Mouse (Mus musculus): ENCODE data around the gene March9.

The March9 gene

DNA sequence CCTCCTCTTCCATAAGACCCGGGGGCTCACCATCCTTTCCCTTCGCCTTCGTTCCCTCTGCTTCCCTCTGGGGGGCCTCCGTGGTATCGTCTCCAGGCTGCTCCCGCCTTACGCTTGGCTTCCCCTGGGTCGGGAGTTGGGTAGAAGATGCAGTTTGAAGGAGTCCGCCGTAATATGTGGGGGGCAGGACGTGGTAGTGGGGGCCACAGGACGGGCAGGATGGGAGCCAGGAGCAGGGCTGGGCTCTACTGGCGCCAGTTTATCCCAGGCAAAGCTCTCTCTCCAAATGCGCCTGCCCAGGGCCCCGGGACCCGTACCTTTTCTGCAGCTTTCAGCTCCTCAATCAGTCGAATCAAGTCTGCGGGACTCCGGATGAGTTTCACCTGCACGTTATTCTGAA is 38.5 kb upstream of the March9 start:
- TF ChIP-seq CTCF (conservative IDR thresholded peaks at IDR 0.05; ENCODE audit: low read length) (peak; percentile 9; the same call in 1 of the 2 replicates), NANOG (IDR thresholded peaks at IDR 0.05; ENCODE audit: borderline replicate concordance, low read length) (no peak)
- peak overlapping the region; percentile 41 for H3K4me3 ChIP-seq (replicated peaks; ENCODE audit: low read length)

DNA sequence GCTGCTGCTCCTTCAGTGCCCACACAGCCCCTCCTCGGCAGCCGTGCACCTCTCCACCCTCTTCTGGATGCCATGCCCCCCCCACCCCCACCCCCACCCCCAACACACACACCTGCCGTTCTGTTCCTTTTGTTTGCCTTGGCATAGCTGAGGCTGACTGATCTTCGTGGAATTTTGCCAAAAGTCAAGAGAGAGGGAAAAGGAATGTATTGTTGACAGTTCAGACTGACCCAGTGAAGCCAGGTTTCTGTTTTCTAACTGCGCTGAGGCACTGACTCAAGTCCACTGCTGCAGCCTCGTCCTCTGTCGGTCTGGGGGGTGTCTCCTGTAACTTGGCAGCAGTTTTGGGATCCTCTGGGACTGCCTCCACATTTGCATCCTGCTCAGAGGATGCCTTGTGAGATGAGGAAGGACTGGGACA is 34.4 kb upstream of the March9 start:
- H3K4me3 ChIP-seq (replicated peaks; ENCODE audit: low read length) = no peak overlapping the region
- H3K4me1 ChIP-seq (replicated peaks; ENCODE audit: low read depth, low read length) = peaks cover 71% of the 10 kb centered on the region
- TF ChIP-seq POU5F1 (IDR thresholded peaks at IDR 0.05; ENCODE audit: borderline replicate concordance, low read length) (no peak), NANOG (IDR thresholded peaks at IDR 0.05; ENCODE audit: borderline replicate concordance, low read length) (no peak), CTCF (conservative IDR thresholded peaks at IDR 0.05; ENCODE audit: low read length) (no peak)
- no peaks in the 10 kb centered on the region for H3K9me3 ChIP-seq (ENCODE audit: low read length)
- peaks cover 45% of the 10 kb centered on the region for H3K36me3 ChIP-seq (ENCODE audit: insufficient read depth, low read length)
- peaks cover 63% of the 10 kb centered on the region for H3K27me3 ChIP-seq (ENCODE audit: insufficient read depth, low read length)

More for the DNA sequence above, 38.5 kb upstream of the March9 start:
- peaks cover 60% of the 10 kb centered on the region for H3K4me1 ChIP-seq (replicated peaks; ENCODE audit: low read depth, low read length)
- peaks cover 23% of the 10 kb centered on the region for H3K27me3 ChIP-seq (ENCODE audit: insufficient read depth, low read length)
- peaks cover 62% of the 10 kb centered on the region for H3K36me3 ChIP-seq (ENCODE audit: insufficient read depth, low read length)
- H3K9me3 ChIP-seq (ENCODE audit: low read length) = no peaks in the 10 kb centered on the region

DNA sequence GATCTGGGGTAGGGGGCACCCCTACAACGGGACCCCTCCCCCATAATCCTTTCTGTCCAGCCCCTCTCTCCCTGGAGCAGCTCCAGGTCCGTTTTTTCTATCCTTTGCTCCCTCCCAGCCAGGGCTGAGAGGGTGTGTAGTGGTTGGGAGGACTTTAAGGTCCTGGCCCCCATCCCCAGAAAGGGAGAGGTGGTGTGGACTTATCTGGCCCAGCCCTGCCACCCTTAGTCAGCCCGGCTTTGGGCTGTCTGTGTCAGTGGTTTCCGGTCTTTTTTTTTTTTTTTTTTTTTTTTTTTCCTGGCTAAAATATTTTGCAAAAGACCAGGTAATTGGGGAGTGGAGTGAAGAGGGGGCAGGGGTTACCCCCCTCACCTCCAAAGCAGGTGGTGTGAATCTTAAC is 32.8 kb upstream of the March9 start:
- TF ChIP-seq NANOG (IDR thresholded peaks at IDR 0.05; ENCODE audit: borderline replicate concordance, low read length) = no peak
- no peak for TF ChIP-seq CTCF (conservative IDR thresholded peaks at IDR 0.05; ENCODE audit: low read length)
- TF ChIP-seq POU5F1 (IDR thresholded peaks at IDR 0.05; ENCODE audit: borderline replicate concordance, low read length) = no peak
- Histone ChIP-seq H3K4me3 (replicated peaks; ENCODE audit: low read length) (no peak overlapping the region), H3K36me3 (ENCODE audit: insufficient read depth, low read length) (peaks cover 28% of the 10 kb centered on the region), H3K9me3 (ENCODE audit: low read length) (no peaks in the 10 kb centered on the region), H3K4me1 (replicated peaks; ENCODE audit: low read depth, low read length) (peaks cover 55% of the 10 kb centered on the region), H3K27me3 (ENCODE audit: insufficient read depth, low read length) (peaks cover 64% of the 10 kb centered on the region)

DNA sequence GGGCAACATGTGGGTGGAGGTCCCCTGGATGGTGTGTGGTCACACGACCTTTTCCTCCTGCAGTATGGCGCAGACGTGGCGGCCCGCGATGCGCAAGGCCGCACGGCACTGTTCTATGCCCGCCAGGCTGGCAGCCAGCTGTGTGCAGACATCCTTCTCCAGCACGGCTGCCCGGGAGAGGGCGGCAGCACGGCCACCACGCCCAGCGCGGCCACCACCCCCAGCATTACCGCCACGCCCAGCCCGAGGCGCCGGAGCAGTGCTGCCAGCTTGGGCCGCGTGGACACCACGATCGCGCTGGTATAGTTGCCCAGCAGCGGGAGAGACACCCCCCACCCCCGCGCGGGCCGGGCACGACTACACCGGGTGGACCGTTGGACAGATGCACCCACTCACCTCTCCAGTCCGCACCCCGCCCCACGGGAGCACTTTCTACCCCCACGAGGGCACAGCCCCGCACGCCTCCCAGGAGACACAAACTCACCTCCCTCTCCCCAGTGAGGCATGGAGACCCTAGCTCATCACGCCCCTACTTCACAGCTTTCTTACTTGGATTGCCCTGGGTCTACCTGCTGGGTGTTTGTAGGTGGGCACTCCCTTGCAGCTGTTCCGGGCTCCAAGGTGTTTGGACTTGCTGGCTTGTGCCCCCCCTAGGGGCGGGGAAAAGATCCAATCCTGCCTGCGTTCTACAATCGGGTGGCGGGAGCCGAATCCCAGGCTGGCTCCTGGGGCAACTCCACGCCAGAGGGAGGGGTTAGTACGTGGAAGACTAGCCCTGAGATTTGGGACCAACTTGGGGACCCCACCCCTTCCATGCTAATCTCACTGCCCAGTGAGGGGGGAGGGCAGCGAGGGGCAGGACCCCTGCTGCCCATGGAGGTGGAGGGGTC is 31.8 kb upstream of the March9 start:
- Histone ChIP-seq H3K36me3 (ENCODE audit: insufficient read depth, low read length) (peaks cover 21% of the 10 kb centered on the region), H3K9me3 (ENCODE audit: low read length) (no peaks in the 10 kb centered on the region), H3K4me1 (replicated peaks; ENCODE audit: low read depth, low read length) (peaks cover 46% of the 10 kb centered on the region), H3K4me3 (replicated peaks; ENCODE audit: low read length) (peak overlapping the region; percentile 72), H3K27me3 (ENCODE audit: insufficient read depth, low read length) (peaks cover 72% of the 10 kb centered on the region)
- no peak for TF ChIP-seq POU5F1 (IDR thresholded peaks at IDR 0.05; ENCODE audit: borderline replicate concordance, low read length)
- TF ChIP-seq NANOG (IDR thresholded peaks at IDR 0.05; ENCODE audit: borderline replicate concordance, low read length) = no peak
- TF ChIP-seq CTCF (conservative IDR thresholded peaks at IDR 0.05; ENCODE audit: low read length) = no peak

DNA sequence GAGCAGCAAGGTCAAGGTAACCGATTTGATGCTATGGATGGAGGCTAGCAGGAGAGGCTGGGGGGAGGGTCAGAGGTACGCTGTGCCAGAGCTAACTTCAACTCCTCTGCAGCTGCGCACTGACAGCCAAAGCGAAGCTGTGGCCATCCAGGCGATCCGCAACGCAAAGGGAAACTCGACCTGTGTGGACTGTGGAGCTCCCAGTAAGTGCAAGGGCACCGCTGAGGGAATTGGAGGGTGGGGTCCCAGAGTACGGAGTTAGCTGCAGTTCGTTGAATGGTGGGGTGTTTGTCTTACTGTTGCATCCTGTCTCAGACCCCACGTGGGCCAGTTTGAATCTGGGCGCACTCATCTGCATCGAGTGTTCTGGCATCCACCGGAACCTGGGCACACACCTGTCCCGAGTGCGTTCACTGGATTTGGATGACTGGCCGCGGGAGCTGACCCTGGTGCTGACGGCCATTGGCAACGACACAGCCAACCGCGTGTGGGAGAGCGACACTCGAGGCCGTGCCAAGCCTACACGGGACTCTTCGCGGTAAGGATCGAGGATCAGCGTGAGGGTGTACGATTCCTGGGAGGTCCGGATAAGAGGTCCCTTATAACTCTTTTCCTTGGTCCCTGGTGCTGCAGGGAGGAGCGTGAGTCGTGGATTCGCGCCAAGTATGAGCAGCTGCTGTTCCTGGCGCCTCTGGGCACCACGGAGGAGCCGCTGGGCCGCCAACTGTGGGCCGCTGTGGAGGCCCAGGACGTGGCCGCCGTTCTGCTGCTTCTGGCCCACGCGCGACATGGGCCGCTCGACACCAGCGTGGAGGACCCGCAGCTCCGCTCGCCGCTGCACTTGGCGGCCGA is 30.8 kb upstream of the March9 start:
- Histone ChIP-seq H3K4me1 (replicated peaks; ENCODE audit: low read depth, low read length) (peaks cover 36% of the 10 kb centered on the region), H3K4me3 (replicated peaks; ENCODE audit: low read length) (peak overlapping the region; percentile 72), H3K27me3 (ENCODE audit: insufficient read depth, low read length) (peaks cover 78% of the 10 kb centered on the region), H3K9me3 (ENCODE audit: low read length) (no peaks in the 10 kb centered on the region), H3K36me3 (ENCODE audit: insufficient read depth, low read length) (peaks cover 12% of the 10 kb centered on the region)
- TF ChIP-seq NANOG (IDR thresholded peaks at IDR 0.05; ENCODE audit: borderline replicate concordance, low read length) = no peak
- no peak for TF ChIP-seq POU5F1 (IDR thresholded peaks at IDR 0.05; ENCODE audit: borderline replicate concordance, low read length)
- TF ChIP-seq CTCF (conservative IDR thresholded peaks at IDR 0.05; ENCODE audit: low read length) = no peak

DNA sequence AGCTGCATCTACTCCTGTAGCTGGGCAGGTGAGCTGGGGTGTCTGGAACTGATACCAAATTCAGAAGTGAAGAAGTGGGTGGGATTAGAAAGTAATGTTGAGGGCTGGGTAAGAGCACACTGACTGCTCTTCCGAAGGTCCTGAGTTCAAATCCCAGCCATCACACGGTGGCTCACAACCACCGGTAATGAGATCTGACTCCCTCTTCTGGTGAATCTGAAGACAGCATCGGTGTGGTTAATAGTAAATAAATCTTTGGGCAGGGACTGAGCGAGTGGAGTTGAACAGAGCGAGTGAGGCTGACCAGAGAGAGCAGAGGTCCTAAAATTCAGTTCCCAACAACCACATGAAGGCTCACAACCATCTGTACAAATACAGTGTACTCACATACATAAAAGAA is 25.6 kb upstream of the March9 start:
- Histone ChIP-seq H3K4me1 (replicated peaks; ENCODE audit: low read depth, low read length) (peaks cover 23% of the 10 kb centered on the region), H3K36me3 (ENCODE audit: insufficient read depth, low read length) (no peaks in the 10 kb centered on the region), H3K27me3 (ENCODE audit: insufficient read depth, low read length) (peaks cover 87% of the 10 kb centered on the region), H3K9me3 (ENCODE audit: low read length) (no peaks in the 10 kb centered on the region), H3K4me3 (replicated peaks; ENCODE audit: low read length) (no peak overlapping the region)
- TF ChIP-seq POU5F1 (IDR thresholded peaks at IDR 0.05; ENCODE audit: borderline replicate concordance, low read length) (no peak), CTCF (conservative IDR thresholded peaks at IDR 0.05; ENCODE audit: low read length) (no peak)

DNA sequence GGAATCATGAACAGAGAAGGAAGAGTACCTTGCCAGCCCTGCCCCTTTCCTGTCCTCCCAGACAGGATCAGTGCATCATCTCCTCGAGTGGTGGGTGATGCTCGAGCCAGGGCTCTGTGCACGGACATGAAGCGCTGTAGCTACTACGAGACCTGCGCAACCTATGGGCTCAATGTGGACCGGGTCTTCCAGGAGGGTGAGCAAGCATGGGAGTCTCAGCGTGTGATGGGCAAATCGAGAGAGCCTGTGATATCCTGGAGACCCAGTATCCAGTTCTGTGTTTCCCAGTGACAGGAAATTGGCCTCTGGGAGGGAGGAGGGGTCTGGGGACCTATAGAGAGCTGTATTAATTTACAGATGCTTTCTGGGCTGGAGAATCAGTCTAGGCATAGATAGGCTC is 25.1 kb upstream of the March9 start:
- no peaks in the 10 kb centered on the region for H3K9me3 ChIP-seq (ENCODE audit: low read length)
- peaks cover 87% of the 10 kb centered on the region for H3K27me3 ChIP-seq (ENCODE audit: insufficient read depth, low read length)
- TF ChIP-seq CTCF (conservative IDR thresholded peaks at IDR 0.05; ENCODE audit: low read length) = no peak
- no peak for TF ChIP-seq POU5F1 (IDR thresholded peaks at IDR 0.05; ENCODE audit: borderline replicate concordance, low read length)
- TF ChIP-seq NANOG (IDR thresholded peaks at IDR 0.05; ENCODE audit: borderline replicate concordance, low read length) = no peak
- H3K36me3 ChIP-seq (ENCODE audit: insufficient read depth, low read length) = no peaks in the 10 kb centered on the region
- peaks cover 23% of the 10 kb centered on the region for H3K4me1 ChIP-seq (replicated peaks; ENCODE audit: low read depth, low read length)
- H3K4me3 ChIP-seq (replicated peaks; ENCODE audit: low read length) = no peak overlapping the region

DNA sequence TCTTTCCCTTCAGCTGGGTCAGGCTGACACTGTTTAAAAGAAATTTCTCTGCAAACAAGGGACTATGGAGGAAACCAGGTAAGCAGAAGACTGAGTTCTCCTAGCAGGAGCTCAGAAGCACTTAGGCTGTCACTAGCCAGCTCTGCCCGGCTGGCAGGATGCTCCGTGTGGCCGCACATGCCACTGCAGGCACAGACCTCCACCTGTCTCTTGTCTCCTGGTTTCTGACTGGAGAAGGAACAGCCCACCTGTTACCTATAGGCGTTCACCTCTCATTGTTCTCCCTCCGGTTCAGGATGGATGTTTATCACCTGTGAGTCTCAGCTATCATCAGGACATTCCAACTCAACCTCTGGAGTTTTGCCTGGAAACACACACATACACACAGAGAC is 23.9 kb upstream of the March9 start:
- no peak overlapping the region for H3K4me3 ChIP-seq (replicated peaks; ENCODE audit: low read length)
- TF ChIP-seq CTCF (conservative IDR thresholded peaks at IDR 0.05; ENCODE audit: low read length) (no peak), POU5F1 (IDR thresholded peaks at IDR 0.05; ENCODE audit: borderline replicate concordance, low read length) (no peak), NANOG (IDR thresholded peaks at IDR 0.05; ENCODE audit: borderline replicate concordance, low read length) (no peak)
- H3K27me3 ChIP-seq (ENCODE audit: insufficient read depth, low read length) = peaks cover 87% of the 10 kb centered on the region
- H3K4me1 ChIP-seq (replicated peaks; ENCODE audit: low read depth, low read length) = peaks cover 28% of the 10 kb centered on the region
- no peaks in the 10 kb centered on the region for H3K36me3 ChIP-seq (ENCODE audit: insufficient read depth, low read length)
- H3K9me3 ChIP-seq (ENCODE audit: low read length) = no peaks in the 10 kb centered on the region

Data from E14TG2a.4 (cell line).